Mouse (Mus musculus) layer of hippocampus, adult 9-11 months (tissue): ENCODE measurements around the gene Spp1.
A peak's percentile ranks its signal among the peaks of the same experiment; 100 is the strongest.

Source experiments
- DNase-seq: peaks from one replicate; pipeline ENCODE4 v3.0.0; 2022

Gene Spp1

DNA sequence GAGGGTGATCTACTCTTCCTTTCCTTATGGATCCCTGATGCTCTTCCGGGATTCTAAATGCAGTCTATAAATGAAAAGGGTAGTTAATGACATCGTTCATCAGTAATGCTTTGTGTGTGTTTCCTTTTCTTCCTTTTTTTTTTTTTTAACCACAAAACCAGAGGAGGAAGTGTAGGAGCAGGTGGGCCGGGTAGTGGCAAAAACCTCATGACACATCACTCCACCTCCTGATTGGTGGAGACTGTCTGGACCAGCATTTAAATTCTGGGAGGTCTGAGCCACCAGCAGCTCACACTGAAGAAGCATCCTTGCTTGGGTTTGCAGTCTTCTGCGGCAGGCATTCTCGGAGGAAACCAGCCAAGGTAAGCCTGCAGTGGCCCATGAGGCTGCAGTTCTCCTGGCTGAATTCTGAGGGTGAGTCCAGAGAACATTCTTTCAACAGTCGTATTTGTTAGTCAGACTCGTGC, at the start of gene Spp1:
Gene Spp1, plus strand, starts transcription at position 284 of the 467 bp plus-strand sequence.
- DNase-seq = no peak

GRCm38 (mm10) chr5:104385521-104385920, 49.4 kb upstream of the Spp1 start:
- DNase-seq = no peak

DNA sequence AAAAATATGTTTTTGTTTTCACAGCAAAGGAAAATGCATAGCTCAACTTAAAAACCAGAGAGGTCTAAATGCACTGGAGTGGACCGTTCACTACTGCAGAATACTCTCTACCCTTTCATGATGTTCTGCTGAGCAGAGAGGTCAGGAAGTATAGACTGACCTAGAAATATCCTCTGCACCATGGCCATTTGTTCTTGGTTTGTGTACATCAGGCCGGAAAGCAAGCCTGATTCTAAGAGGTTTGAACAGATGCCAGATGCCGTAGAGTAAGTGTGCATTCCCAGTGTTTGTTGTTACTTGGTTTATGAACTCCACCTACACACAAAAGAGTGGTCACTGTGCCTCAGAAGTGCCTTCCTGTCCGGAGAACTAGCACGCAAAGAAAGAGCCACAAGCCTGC, 48.0 kb upstream of the Spp1 start:
- no peak for DNase-seq

- DNase-seq = no peak
Measured at GRCm38 (mm10) chr5:104390962-104391361, 44.0 kb upstream of the Spp1 start.

DNA sequence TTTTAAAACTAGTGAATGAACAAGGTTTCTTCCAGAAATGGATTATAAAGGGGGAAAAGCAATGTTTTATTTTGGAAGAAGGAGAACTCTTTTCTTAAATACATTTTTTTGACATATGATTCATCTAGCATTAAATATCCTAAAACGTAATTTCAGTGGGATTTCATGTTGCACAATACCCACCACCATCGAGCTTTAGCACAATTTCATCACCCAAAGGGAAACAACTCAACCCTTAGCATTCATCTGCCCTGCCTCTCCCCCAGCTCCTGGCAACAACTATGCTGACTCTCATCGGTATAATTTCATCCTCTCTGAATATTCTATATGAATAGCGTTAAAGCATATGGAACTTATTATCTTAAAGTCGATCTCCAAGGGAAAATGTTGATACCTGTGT, 42.1 kb upstream of the Spp1 start:
- DNase-seq = no peak

DNA sequence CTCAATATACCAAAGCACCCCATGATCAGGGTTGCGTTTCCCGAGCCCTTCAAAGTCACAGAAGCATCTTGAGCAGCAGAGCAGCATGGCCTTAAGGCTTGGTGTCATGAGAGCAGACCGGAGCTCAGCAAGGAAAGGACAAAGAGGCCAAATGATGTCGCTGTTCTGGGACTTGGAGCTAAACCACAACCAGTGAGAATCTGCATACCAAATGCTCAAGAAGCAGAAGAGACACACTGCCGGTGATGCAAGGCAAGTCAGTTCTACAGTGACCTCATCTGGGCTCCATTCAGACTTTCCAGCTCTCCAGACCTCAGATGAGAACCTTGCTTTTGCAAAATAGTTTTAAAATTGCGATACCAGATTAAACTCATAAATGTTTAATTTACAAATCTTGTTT, 38.6 kb upstream of the Spp1 start:
- no peak for DNase-seq

GRCm38 (mm10) chr5:104398001-104398400, 36.9 kb upstream of the Spp1 start:
- no peak for DNase-seq

GRCm38 (mm10) chr5:104399291-104399950, 35.5 kb upstream of the Spp1 start:
- DNase-seq = no peak

GRCm38 (mm10) chr5:104399970-104400369, 34.9 kb upstream of the Spp1 start:
- no peak for DNase-seq

DNA sequence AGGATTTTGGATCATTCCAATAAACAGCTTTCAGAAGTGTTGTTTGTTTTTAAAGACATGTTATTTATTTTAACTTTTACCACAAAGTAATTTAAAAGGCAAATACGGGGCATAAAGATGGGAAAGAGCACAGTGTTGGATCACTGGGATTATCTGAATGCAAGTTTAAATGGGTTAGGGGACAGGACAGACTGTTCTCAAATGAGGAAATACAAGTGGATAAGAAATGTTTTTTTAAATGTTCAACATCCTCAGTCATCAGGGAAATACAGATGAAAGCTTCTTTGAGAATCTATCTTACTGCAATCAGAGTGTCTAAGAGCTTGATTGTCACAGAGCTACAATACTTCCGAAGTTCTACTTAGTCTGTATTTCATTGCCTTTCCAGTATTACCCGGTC, 32.3 kb upstream of the Spp1 start:
- no peak for DNase-seq

DNA sequence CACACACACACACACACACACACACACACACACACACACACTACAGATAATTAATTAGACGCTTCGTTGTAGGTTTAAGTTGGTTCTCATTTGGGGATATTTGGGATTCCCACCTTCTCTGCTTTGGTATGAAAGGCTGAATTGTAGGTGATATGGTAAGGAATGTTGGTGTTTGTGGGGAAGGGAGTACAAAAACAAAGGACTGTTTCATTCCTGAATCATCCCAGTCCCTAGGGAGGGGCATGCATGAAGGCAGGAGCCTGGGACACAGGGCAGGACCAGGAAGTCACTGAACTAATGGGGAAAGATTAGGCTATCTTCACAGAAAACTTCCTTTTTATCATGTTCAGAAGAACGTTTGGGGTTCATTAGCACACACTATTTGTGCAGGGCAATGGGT, 31.6 kb upstream of the Spp1 start:
- no peak for DNase-seq

DNA sequence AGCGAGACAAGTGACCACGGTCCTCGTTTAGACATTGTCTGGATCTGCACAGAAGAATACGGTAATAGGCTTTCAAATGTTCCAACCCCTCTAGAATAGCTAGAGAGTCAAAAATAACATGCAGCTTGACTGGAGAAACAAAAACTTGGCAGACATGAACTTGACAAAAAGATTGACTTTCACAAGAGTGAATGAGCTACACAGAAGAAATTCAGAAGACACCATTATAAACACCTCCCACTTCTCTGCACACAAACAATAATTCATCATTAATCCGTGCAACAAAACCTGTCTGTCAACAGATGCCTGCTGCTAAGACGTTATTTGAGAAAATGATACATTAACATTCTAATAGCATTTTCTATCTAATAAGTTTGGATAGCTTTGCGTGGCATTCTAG, 30.4 kb upstream of the Spp1 start:
- DNase-seq = no peak

GRCm38 (mm10) chr5:104405051-104405450, 29.9 kb upstream of the Spp1 start:
- no peak for DNase-seq

- no peak for DNase-seq
Measured at GRCm38 (mm10) chr5:104406756-104407155, 28.2 kb upstream of the Spp1 start.

DNA sequence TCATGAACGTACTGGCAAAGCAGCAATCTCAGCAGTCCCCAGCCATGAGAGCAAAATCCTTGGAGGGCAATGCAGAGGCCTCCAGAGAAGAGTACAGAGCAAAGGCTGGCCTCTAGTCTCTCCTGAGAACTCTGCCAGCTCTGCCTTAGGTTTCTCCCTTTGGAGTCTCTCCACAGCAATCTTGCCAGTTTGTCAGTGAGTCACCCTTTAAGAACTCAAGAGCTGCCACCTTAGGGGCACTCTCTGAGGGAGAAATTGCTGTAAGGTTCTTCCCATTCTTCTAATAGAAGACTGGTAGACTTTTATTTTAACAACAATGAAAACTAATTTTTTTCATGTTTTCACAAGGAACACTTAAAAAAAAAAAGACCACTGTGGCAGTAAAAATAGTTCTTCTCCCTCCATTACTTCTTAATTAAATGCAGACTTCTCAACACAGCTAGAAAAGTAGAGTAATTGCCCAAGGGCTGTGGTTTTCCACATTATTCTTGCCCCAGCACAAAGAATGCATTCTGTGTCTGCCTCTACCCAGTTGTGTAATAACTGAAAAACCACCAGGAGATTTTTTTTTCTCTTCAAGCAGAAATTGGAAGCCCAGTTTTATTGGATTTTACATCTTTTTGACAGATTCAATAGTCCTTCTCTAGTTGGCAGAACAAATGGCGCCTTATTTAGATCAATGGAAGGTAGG, 27.2 kb upstream of the Spp1 start:
- no peak for DNase-seq

GRCm38 (mm10) chr5:104408549-104408948, 26.4 kb upstream of the Spp1 start:
- no peak for DNase-seq

- no peak for DNase-seq
Measured at GRCm38 (mm10) chr5:104415999-104416398, 18.9 kb upstream of the Spp1 start.

- DNase-seq = no peak
Measured at GRCm38 (mm10) chr5:104417028-104417427, 17.9 kb upstream of the Spp1 start.

DNA sequence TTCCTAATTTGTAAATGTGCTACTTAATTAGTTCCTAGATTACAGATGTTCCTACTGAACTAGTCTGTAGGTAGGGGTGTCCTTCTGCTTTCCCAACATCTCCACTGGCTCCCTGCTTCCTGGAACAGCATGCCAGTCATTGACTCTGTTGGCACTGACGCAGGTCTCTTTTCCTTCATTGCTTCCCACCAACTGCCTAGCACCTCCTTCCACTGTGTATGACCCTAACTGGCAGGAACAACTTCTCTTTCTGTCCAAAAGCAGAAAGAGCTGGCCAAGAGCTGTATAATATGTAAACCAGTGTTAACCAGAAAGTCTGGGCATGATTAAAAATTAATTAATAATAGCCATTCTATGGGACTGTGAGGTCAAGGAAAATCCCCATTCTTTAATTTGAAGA, 17.2 kb upstream of the Spp1 start:
- no peak for DNase-seq

GRCm38 (mm10) chr5:104422039-104422438, 12.9 kb upstream of the Spp1 start:
- no peak for DNase-seq

DNA sequence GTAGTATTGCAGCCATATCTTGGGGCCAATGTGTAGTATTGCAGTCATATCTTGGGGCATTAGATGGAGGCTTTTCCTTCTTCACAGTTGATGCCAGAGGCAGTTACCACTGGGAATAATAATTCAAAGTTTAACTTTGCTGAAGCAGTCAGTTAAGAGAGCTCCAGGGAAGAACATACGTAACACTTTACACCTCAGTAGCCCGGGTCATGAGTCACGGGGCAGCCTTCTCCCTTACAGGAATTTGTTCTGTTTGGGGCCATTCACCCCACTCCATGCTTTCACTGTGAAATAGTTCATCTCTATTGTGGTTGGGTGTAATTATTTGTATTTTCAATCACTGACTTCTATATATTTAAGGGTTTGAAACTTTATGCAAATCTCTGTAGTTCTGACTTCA, 11.1 kb upstream of the Spp1 start:
- no peak for DNase-seq

GRCm38 (mm10) chr5:104425949-104426348, 9.0 kb upstream of the Spp1 start:
- peak; percentile 73 for DNase-seq

DNA sequence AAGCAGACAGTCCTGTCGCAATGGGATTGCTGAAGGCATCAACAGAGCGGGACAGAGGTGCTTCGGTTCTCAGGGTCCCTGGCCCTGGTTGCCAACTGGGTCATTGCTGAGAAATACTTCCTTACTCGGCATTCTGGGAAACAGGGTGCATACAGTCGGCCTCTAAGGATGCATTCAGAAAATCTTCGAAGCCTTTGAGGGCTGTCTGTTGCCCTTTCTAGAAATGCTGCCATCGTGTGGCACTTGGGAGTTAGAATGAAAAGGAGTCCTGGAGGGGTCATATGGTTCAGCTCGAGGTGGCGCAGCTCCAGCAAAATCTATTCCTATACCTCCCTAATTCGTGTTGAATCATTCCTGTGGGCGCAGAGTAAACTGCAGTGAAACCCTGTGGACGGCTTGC, 2.0 kb upstream of the Spp1 start:
- no peak for DNase-seq

- DNase-seq = no peak
Measured at GRCm38 (mm10) chr5:104433968-104434565, 851 bp upstream of the Spp1 start.
